Mouse (Mus musculus) intestine, embryonic 15.5 days (tissue): ENCODE measurements around the gene Traf3ip3. TPM values are rescaled to one million over a fixed set of nuclear protein-coding genes. Genes with fewer than 3 reads are reported as not detected.
A peak's percentile ranks its signal among the peaks of the same experiment; 100 is the strongest.

Experiments
- ATAC-seq: fragments of 200-750 bp; cut with Nextera tagmentation; 2 replicates; pipeline ENCODE4 v1.8.0; 2017; ENCODE audit warnings: moderate TSS enrichment, moderate library complexity
- H3K27ac ChIP-seq: fragments of 300-500 bp; sonication (generic); 2 replicates; pipeline ENCODE4 v1.5.1; 2015; ENCODE audit warnings: mild to moderate bottlenecking, inconsistent platforms
- H3K27me3 ChIP-seq: fragments of 300-500 bp; sonication (generic); replicated peaks from 2 replicates; pipeline ENCODE4 v1.6.1; 2015; ENCODE audit warnings: inconsistent platforms
- H3K36me3 ChIP-seq: fragments of 300-500 bp; sonication (generic); 2 replicates; pipeline ENCODE4 v1.6.1; 2015; ENCODE audit warnings: inconsistent platforms
- H3K4me1 ChIP-seq: fragments of 300-500 bp; sonication (generic); replicated peaks from 2 replicates; pipeline ENCODE4 v1.6.1; 2015; ENCODE audit warnings: inconsistent platforms
- H3K4me2 ChIP-seq: fragments of 300-500 bp; sonication (generic); replicated peaks from 2 replicates; pipeline ENCODE4 v1.6.1; 2015; ENCODE audit warnings: mild to moderate bottlenecking, inconsistent platforms
- H3K4me3 ChIP-seq: fragments of 300-500 bp; sonication (generic); replicated peaks from 2 replicates; pipeline ENCODE4 v1.5.1; 2015; ENCODE audit warnings: inconsistent platforms
- H3K9ac ChIP-seq: fragments of 300-500 bp; sonication (generic); 2 replicates; pipeline ENCODE4 v1.6.1; 2015; ENCODE audit warnings: inconsistent platforms
- H3K9me3 ChIP-seq: fragments of 300-500 bp; sonication (generic); 2 replicates; pipeline ENCODE4 v1.6.1; 2016; ENCODE audit warnings: inconsistent platforms
- WGBS: fragments of 180-500 bp; shearing (Covaris S2); methylation state at CpG from one replicate; pipeline ENCODE4 v1.1.7; 2015; 5-methylcytosine and 5-hydroxymethylcytosine counted together
- polyA plus RNA-seq: library from polyadenylated mRNA; unstranded; fragments of >200 nt; fragmentation: Nextera tagmentation; extraction: Ambion mirVana; gene quantifications from 2 replicates; pipeline ENCODE4 v1.2.1, GENCODE M21; 2015

Traf3ip3 gene
- polyA plus RNA-seq, 1 experiment from 2014 or later: 3.8 TPM

DNA sequence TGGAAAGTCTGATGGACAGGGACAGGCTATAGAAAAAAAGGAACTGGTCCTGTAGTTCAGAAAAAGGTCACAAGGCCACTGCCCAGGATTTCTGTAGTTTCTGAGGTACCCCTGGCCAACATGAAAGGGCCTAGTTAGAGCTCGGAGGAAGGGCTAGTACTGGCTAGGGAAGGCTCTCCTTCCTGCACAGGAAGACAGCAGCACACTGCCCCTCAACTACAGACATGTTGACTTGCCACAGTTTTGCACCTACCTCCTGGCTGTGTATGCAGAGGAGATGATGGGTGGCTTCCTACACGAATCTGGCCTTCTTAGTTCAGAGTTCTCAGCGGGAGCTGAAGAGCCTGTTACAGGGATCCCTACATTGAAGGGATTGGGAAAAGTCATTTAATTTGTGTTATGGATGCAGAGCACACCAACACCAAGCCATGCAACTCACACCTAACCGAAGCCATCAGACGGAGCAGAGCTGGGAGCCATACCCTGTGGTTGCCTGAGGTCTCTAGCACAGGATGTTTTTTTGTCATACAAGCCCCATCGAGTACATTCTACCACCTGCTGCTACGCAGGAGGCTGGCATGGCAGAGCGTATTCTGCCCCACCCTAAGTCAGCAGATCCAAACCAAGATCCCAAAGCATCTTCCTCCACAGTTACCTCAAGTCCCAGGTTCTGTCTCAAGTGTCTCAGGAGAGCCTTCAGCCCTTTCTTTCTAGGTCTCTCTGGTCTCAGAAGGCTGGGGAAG lies 692 bp downstream of the Traf3ip3 start:
- Histone ChIP-seq H3K4me3 (no peak overlapping the region), H3K4me2 (no peak overlapping the region), H3K27me3 (no peaks in the 10 kb centered on the region), H3K27ac (no peak overlapping the region), H3K36me3 (no peaks in the 10 kb centered on the region), H3K4me1 (no peaks in the 10 kb centered on the region), H3K9ac (no peak overlapping the region), H3K9me3 (no peaks in the 10 kb centered on the region)
- ATAC-seq: no peak
- WGBS: 88% methylated on average over 8 of the region's 8 CpGs

GRCm38 (mm10) chr1:193198312-193198711 lies 3.2 kb downstream of the Traf3ip3 start:
- Histone ChIP-seq H3K27me3 (no peaks in the 10 kb centered on the region), H3K9ac (no peak overlapping the region), H3K4me1 (no peaks in the 10 kb centered on the region), H3K4me3 (no peak overlapping the region), H3K27ac (no peak overlapping the region), H3K4me2 (no peak overlapping the region), H3K9me3 (no peaks in the 10 kb centered on the region), H3K36me3 (no peaks in the 10 kb centered on the region)
- WGBS: 91% methylated on average over 2 of the region's 2 CpGs
- ATAC-seq: no peak

- no peak overlapping the region for H3K4me3 ChIP-seq
- no peak overlapping the region for H3K9ac ChIP-seq
- no peaks in the 10 kb centered on the region for H3K27me3 ChIP-seq
- H3K4me1 ChIP-seq: no peaks in the 10 kb centered on the region
- H3K36me3 ChIP-seq: no peaks in the 10 kb centered on the region
- H3K9me3 ChIP-seq: no peaks in the 10 kb centered on the region
- 85% methylated on average over 18 of the region's 18 CpGs for WGBS
- no peak overlapping the region for H3K4me2 ChIP-seq
- no peak for ATAC-seq
- H3K27ac ChIP-seq: no peak overlapping the region
Measured at GRCm38 (mm10) chr1:193197494-193198205, 3.9 kb downstream of the Traf3ip3 start.

DNA sequence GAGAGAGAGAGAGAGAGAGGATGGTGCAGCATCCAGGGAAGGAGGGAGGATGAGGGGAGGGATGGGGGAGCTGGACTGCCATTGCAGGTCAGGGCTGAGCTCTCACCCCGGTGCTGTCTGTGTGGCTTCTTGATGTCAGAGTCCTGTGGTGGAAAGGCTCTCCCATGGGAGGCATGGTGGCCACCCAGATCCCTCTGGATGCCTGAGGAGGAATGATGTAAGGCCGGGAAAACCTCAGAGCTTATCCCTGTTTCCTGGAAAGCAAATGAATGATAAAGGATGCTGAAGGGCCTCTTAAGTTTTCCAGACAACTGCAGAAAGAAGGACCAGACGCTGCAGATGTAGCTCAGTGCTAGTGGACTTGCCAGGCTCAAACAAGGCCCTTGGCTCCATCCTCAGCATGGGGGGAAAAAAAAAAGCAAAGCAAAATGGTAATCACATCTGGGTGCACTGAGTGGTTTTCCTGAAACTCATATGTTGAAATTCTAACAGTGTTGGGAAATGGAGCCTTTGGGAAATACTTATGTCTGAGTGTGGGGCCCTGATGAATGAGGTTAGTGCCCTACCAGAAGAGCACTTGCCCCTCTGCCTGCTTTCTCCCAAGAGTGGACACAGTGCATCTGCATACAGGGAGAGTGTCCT lies 6.2 kb downstream of the Traf3ip3 start:
- H3K4me1 ChIP-seq: peaks cover 2% of the 10 kb centered on the region
- no peaks in the 10 kb centered on the region for H3K9me3 ChIP-seq
- H3K27ac ChIP-seq: no peak overlapping the region
- H3K27me3 ChIP-seq: no peaks in the 10 kb centered on the region
- H3K36me3 ChIP-seq: no peaks in the 10 kb centered on the region
- H3K9ac ChIP-seq: no peak overlapping the region
- H3K4me2 ChIP-seq: no peak overlapping the region
- no peak for ATAC-seq
- H3K4me3 ChIP-seq: no peak overlapping the region
- WGBS: 55% methylated on average over 3 of the region's 3 CpGs

DNA sequence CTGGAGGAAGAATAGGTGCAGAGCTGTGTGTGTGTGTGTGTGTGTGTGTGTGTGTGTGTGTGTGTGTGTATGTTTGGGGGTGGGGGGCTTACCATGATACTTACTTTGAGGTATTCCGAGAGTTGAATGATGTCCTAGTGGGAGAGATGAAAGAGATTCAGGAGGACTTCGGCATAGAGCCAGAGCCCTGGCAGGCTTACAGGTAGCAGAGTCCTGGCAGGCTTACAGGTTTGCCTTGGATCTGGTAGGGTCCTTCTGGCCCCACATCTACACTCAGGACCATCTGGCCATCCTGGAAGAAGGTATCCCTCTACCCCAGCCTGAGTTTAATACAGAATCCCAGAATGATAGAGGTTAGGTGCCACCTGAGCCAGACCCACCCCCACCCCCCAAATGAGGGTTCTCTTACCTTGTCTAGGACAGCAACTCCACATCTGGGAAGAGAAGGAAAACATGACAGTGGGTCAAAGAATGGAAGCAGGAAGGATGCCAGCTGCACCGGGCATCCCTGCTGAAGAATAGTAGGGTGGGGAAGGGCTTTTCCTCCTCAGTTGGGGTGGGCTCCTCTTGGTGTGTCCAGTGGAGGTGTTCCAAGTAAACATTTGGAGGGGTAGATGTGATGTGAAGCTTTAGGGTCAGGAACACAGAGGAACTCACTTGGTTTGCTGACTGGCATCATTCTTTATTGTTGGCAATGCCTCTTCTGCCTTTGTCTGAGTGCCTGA lies 6.9 kb downstream of the Traf3ip3 start:
- H3K9ac ChIP-seq: no peak overlapping the region
- H3K27me3 ChIP-seq: no peaks in the 10 kb centered on the region
- H3K4me1 ChIP-seq: peaks cover 9% of the 10 kb centered on the region
- no peaks in the 10 kb centered on the region for H3K36me3 ChIP-seq
- no peak overlapping the region for H3K27ac ChIP-seq
- no peaks in the 10 kb centered on the region for H3K9me3 ChIP-seq
- ATAC-seq: no peak
- no peak overlapping the region for H3K4me3 ChIP-seq
- 78% methylated on average over 3 of the region's 3 CpGs for WGBS
- H3K4me2 ChIP-seq: no peak overlapping the region

GRCm38 (mm10) chr1:193191675-193192283 lies 9.7 kb downstream of the Traf3ip3 start:
- Histone ChIP-seq H3K4me3 (no peak overlapping the region), H3K4me2 (no peak overlapping the region), H3K4me1 (peaks cover 26% of the 10 kb centered on the region), H3K27ac (no peak overlapping the region), H3K27me3 (no peaks in the 10 kb centered on the region), H3K36me3 (no peaks in the 10 kb centered on the region), H3K9me3 (no peaks in the 10 kb centered on the region), H3K9ac (no peak overlapping the region)
- ATAC-seq: no peak
- 85% methylated on average over 7 of the region's 7 CpGs for WGBS

DNA sequence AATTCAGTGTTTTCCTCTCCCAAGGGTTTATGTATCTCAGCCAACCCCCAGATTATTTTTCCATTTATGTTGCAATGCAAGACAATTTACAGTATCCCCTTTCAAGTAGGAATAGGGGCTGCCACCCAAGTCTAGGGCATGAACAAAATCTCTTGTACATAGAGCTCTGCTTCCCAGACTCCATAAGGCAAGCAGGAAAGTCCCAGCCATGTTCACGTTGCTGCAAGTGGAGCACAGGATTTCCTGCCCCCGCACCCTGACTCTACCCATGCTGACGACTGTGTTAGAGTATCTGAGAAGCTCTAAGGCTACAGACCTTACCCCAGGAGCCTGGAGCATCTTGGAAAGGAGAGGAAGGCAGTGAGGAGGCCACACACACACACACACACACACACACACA lies 11.7 kb downstream of the Traf3ip3 start:
- Histone ChIP-seq H3K4me3 (no peak overlapping the region), H3K27me3 (no peaks in the 10 kb centered on the region), H3K4me2 (peak overlapping the region; percentile 17; the same call in 1 of the 2 replicates), H3K9me3 (no peaks in the 10 kb centered on the region), H3K9ac (no peak overlapping the region), H3K36me3 (no peaks in the 10 kb centered on the region), H3K4me1 (peaks cover 26% of the 10 kb centered on the region), H3K27ac (peak overlapping the region; percentile 82)
- 37% methylated on average over 3 of the region's 3 CpGs for WGBS
- peak; percentile 1; the same call in 1 of the 2 replicates for ATAC-seq

DNA sequence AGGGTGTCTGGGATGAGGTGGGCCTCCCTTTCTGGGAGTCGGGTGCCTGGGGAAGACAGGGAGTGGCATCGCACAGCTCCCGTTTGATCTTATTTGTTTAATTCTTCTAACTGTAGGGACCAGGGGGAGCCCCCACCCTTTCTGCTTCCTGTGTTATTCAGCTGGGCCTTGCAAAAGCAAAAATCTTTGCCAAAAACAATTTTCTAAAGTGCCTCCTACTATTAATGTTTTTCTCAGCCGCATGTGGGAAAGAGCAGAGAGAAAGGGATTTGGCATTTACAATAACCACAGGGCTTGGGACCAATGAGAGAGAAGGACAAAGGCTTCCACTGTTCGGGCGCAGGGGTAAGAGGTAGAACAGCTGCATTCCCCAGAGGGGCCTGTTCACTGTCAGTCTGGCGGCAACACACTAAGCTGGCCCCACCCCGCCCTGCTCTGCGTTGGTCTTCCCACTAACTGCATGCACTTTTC lies 12.3 kb downstream of the Traf3ip3 start:
- Histone ChIP-seq H3K4me3 (no peak overlapping the region), H3K9me3 (no peaks in the 10 kb centered on the region), H3K27me3 (no peaks in the 10 kb centered on the region), H3K36me3 (no peaks in the 10 kb centered on the region), H3K4me2 (peak overlapping the region; percentile 17; the same call in 1 of the 2 replicates), H3K4me1 (peaks cover 26% of the 10 kb centered on the region), H3K27ac (peak overlapping the region; percentile 82), H3K9ac (no peak overlapping the region)
- ATAC-seq: peak; percentile 96
- 10% methylated on average over 9 of the region's 9 CpGs for WGBS

DNA sequence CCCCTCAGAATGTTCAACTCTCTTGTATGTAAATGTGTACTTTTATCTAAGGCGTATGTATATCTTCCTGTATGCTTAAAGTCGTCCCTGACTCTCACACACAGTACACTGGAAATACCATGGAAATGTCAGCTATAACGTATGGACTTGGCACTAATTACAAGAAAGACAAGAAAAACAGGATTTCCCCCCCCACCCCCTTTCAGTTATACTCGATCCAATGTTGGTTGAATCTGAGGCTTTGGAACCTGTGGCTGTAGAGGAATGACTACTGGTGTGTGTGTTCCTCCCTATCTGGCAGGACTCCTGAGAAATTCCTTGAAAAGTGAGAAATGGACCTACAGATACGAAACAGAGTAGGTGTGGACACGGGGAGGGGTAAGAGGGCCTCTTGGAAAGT lies 13.2 kb downstream of the Traf3ip3 start:
- Histone ChIP-seq H3K4me1 (peaks cover 26% of the 10 kb centered on the region), H3K9ac (no peak overlapping the region), H3K4me3 (no peak overlapping the region), H3K9me3 (no peaks in the 10 kb centered on the region), H3K36me3 (no peaks in the 10 kb centered on the region), H3K4me2 (no peak overlapping the region), H3K27ac (peak overlapping the region; percentile 82), H3K27me3 (no peaks in the 10 kb centered on the region)
- 47% methylated on average over 6 of the region's 6 CpGs for WGBS
- ATAC-seq: peak; percentile 16; the same call in 1 of the 2 replicates

DNA sequence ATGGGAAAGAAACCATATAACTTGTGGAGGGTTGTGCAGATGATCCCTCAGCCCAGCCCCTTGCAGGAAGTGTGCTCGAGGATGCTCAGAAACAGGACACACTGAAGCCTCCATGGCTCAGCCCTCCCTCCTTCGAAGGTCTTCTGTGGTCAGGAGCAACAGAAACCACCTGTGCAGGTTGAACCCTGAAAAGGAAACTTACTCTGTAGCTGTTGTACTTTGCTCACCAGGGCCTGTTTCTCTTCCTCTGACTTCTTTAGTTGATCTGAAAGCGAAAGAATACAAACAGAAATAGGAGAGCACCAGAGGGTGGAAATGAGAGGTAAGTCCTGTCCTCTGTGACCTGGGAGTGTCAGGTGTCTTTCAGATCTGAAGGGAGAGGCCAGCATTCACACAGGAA lies 20.4 kb downstream of the Traf3ip3 start:
- no peaks in the 10 kb centered on the region for H3K36me3 ChIP-seq
- H3K4me1 ChIP-seq: no peaks in the 10 kb centered on the region
- H3K4me2 ChIP-seq: no peak overlapping the region
- no peaks in the 10 kb centered on the region for H3K27me3 ChIP-seq
- peak overlapping the region; percentile 11; the same call in 1 of the 2 replicates for H3K27ac ChIP-seq
- no peaks in the 10 kb centered on the region for H3K9me3 ChIP-seq
- ATAC-seq: peak; percentile 61
- no peak overlapping the region for H3K9ac ChIP-seq
- H3K4me3 ChIP-seq: no peak overlapping the region
- WGBS: 68% methylated on average over 3 of the region's 3 CpGs

DNA sequence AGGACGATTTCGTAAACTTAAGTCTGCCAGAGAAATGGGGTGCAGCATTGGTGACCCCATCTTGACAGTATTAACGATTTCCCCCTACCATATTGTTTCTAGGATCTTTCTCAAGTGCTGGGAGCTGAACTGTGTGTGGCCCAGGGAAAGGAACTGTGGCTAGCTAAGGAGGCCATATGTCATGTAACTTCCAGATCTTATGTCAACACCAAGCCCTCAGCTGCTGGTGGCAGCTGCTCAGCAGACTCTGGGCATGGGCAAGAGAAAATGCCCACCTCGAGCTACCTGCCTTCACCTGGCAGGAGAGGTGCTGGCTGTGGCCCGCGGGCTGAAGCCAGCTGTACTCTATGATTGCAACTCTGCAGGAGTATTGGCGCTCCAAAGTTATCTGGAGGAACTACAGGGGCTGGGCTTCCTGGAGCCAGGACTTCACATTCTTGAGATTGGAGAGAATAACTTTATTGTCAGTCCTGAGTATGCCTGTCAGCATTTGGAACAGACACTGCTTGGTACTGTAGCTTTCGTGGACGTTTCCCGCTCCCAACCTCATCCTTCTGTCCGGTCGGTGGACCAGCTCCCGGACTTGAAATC lies 27.3 kb downstream of the Traf3ip3 start:
- Histone ChIP-seq H3K36me3 (no peaks in the 10 kb centered on the region), H3K27me3 (no peaks in the 10 kb centered on the region), H3K9me3 (no peaks in the 10 kb centered on the region), H3K9ac (peak overlapping the region; percentile 77; the same call in 1 of the 2 replicates), H3K4me3 (peak overlapping the region; percentile 62), H3K27ac (peak overlapping the region; percentile 84), H3K4me1 (peaks cover 24% of the 10 kb centered on the region), H3K4me2 (peak overlapping the region; percentile 74)
- 69% methylated on average over 13 of the region's 13 CpGs for WGBS
- 0 out of 2 replicates have a peak, but pooled peaks have one; percentile 2 for ATAC-seq
